Mouse (Mus musculus): Measurements from ENCODE around the gene Esrrg.

Esrrg gene

GRCm38 (mm10) chr1:187665901-187666600 lies 57.5 kb downstream of the Esrrg start:
- no peak for TF ChIP-seq GATA4 (IDR thresholded peaks at IDR 0.05; ENCODE audit: insufficient replicate concordance, low read length)

GRCm38 (mm10) chr1:187669746-187670145 lies 61.2 kb downstream of the Esrrg start:
- TF ChIP-seq GATA4 (IDR thresholded peaks at IDR 0.05; ENCODE audit: insufficient replicate concordance, low read length): no peak

DNA sequence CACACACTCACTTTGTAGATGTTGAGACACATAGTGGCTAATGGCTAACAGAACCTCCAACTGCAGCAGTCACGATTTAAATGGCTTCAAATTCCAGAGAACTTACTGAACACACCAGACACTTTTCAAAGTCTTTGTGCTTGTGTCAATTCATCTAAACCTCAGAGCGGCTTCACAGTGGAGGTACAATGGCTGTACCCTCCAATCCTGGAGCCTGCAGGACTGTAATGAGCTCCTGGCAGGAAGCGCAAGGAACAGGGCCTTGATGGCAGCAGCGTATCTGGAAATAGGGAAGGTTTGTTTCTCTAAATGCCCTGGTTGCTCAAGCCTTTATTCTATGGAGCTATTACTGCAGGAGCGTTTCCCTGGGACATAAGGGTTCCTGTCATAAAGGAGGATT lies 63.9 kb downstream of the Esrrg start:
- TF ChIP-seq GATA4 (IDR thresholded peaks at IDR 0.05; ENCODE audit: insufficient replicate concordance, low read length): no peak

DNA sequence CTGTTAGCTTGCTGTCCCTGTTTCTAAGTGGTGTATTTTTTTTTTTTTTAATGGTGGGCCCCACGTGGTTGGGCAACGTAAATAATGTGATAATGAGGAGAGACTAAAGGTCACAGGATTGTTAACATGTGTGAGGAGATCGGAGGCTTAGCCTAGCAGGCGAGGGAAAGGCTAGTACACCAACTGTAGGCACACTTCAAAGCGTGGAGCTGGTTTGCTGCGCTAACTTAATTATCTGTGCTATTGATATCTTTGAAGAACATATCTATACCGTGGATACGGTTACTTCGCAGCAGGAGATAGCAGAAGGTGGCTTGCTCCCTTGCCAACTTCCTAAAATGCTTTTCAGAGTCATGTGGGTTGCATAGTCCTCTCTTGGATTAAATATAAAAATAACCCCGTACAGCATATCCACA lies 66.2 kb downstream of the Esrrg start:
- TF ChIP-seq GATA4 (IDR thresholded peaks at IDR 0.05; ENCODE audit: insufficient replicate concordance, low read length): no peak

- no peak for TF ChIP-seq GATA4 (IDR thresholded peaks at IDR 0.05; ENCODE audit: insufficient replicate concordance, low read length)
Measured at GRCm38 (mm10) chr1:187676626-187677025, 68.0 kb downstream of the Esrrg start.

DNA sequence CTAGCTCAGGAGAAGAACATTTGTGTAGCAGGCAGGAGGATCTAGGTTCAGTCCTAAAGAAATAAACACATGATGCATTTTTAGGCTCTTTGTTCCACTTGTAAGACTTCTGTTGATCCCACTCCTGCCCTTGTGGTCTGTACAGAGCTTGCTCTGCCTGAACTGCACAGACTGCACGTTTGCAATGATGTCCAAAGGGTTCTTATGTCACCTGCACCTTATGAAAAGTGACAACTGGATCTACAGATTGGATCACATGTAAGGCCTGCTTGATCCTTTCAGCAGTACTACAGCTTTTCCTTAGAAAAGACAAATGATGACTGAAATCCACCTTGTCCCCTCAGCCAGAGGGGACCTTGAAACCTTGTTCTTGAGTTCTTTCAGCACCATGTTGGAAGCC lies 70.7 kb downstream of the Esrrg start:
- no peak for TF ChIP-seq GATA4 (IDR thresholded peaks at IDR 0.05; ENCODE audit: insufficient replicate concordance, low read length)

GRCm38 (mm10) chr1:187684519-187684918 lies 75.9 kb downstream of the Esrrg start:
- no peak for TF ChIP-seq GATA4 (IDR thresholded peaks at IDR 0.05; ENCODE audit: insufficient replicate concordance, low read length)

DNA sequence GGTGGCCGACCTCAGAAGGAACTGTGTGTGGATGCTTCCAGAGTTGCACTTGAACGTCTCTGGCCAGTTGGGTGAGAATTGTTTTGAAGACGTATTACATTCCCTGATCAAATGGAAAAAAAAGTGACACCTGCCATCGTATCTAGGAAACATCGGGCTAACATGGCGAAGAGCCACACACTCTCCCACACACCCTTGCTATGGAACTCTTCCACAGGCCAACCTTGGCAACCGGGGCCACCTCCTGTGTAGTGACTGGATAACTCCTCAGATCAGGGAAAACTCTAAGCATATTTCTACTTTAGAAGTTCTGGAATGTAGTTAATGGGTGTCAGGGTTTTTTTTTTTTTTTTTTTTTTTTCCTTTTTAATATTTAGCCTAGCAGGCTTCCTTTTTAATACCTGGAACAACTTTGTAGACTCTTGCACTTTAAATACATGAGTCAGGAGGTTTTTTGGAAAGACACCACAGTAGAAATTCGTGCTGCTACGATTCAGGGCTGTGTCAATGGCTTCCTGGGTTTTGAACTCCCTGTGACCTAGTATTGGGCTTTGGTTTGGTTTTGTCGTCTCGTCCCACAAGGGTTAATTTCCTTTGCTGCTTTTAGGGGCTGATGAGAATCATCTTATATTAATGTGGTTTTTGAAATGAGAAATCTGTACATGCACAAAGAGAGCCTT lies 83.4 kb downstream of the Esrrg start:
- no peak for TF ChIP-seq GATA4 (IDR thresholded peaks at IDR 0.05; ENCODE audit: insufficient replicate concordance, low read length)

- no peak for TF ChIP-seq GATA4 (IDR thresholded peaks at IDR 0.05; ENCODE audit: insufficient replicate concordance, low read length)
Measured at GRCm38 (mm10) chr1:187694865-187695264, 86.3 kb downstream of the Esrrg start.

GRCm38 (mm10) chr1:187698201-187698600 lies 89.6 kb downstream of the Esrrg start:
- TF ChIP-seq GATA4 (IDR thresholded peaks at IDR 0.05; ENCODE audit: insufficient replicate concordance, low read length): no peak

- no peak for TF ChIP-seq GATA4 (IDR thresholded peaks at IDR 0.05; ENCODE audit: insufficient replicate concordance, low read length)
Measured at GRCm38 (mm10) chr1:187700963-187701362, 92.4 kb downstream of the Esrrg start.

DNA sequence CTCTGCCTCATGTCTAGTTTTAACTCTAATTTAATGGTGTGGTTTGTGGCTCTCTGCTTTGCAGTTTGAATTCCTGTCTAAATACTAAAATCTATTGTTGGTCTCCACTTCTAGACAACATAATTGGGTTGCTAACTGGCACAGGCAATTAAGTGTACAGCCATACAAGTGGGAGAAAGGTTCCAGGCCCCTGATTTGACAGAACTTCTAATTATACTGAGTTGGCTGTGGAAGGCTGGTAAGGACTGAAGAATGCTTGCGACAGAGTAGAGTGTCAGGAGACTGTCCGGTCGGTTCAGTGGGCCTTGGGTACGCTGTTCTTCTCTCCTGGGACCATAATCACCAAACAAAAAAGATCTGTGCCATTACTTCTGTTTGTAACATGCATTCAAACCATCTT lies 96.3 kb downstream of the Esrrg start:
- no peak for TF ChIP-seq GATA4 (IDR thresholded peaks at IDR 0.05; ENCODE audit: insufficient replicate concordance, low read length)

- TF ChIP-seq GATA4 (IDR thresholded peaks at IDR 0.05; ENCODE audit: insufficient replicate concordance, low read length): no peak
Measured at GRCm38 (mm10) chr1:187705348-187705747, 96.8 kb downstream of the Esrrg start.

- no peak for TF ChIP-seq GATA4 (IDR thresholded peaks at IDR 0.05; ENCODE audit: insufficient replicate concordance, low read length)
Measured at GRCm38 (mm10) chr1:187706046-187706445, 97.5 kb downstream of the Esrrg start.

- TF ChIP-seq GATA4 (IDR thresholded peaks at IDR 0.05; ENCODE audit: insufficient replicate concordance, low read length): no peak
Measured at GRCm38 (mm10) chr1:187707176-187707575, 98.6 kb downstream of the Esrrg start.

DNA sequence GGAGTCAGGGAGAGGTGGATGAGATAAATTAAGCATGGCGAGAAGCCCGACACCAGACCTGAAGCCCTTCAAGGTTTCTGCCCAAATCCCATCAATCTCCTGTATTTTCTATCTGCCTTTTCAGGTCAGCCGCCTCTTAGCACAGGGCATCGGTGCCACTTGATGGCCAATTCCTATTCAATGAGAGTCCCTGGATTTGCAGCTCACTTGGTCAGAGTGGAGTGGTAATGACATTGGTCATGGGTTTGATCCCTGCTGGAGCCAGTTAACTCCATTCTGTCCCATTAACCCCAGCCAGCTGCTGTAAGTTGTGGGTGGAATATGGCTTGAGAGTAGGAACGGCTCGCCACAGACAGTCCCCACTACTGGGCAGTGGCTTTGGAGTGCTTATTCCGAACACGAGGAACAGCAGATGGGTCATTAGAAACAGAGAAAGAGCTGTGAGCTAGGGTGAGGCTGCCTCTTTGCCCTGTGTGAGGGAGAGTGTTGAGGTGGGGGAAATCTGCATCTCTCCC lies 101.9 kb downstream of the Esrrg start:
- TF ChIP-seq GATA4 (IDR thresholded peaks at IDR 0.05; ENCODE audit: insufficient replicate concordance, low read length): no peak
